In the genomic region with DNA sequence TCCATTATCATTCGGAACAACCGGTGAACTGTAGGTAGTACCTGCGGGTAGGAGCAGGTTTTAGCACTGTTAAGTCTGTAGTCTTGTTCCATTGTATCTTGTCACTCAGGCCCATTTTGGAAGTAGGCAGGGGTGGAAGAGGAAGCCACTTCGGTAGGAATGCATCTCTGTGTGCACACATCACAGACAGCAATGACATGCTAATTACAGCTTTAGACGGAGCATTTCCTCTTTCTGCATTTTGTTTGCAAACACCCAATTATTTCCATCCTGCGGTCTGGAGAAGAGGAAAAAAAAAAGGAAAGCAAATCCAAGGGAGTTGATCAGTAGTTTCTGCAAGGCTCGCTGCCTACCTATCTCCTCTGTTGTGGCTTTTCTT, we compare ENCODE assay signal across 22 mouse cellular contexts.
DNase-seq lines count a peak whose midpoint lies in the region; ATAC-seq and TF ChIP-seq lines count a peak whose summit lies in the region.
"Had no signal": no experiment of that assay in that cellular context is flagged by ENCODE, and none has a peak within 500 bp of the region (broad histone marks: within the 10 kb centered on the region; RNA-seq: fewer than 3 reads in every experiment).

No protein-coding gene starts in this region.

- peaks cover 11% of the 10 kb centered on the region for H3K4me1 ChIP-seq in forebrain, embryonic 15.5 days
- no peaks in the 10 kb centered on the region; the same call in 1 of the 2 replicates for H3K4me1 ChIP-seq in forebrain, embryonic 12.5 days
- H3K4me1 ChIP-seq in lung, embryonic 15.5 days, result peaks cover 10% of the 10 kb centered on the region
- no peaks in the 10 kb centered on the region for H3K4me1 ChIP-seq in lung, adult 2 months (ENCODE audit: control insufficient read depth, insufficient read depth, low read length)
- H3K4me1 ChIP-seq: intestine, embryonic 15.5 days; liver, embryonic 12.5 days had no signal

- no peaks in the 10 kb centered on the region; the same call in 1 of the 2 replicates for H3K9me3 ChIP-seq in forebrain, embryonic 15.5 days
- H3K9me3 ChIP-seq in forebrain, embryonic 12.5 days, result no peaks in the 10 kb centered on the region
- H3K9me3 ChIP-seq in lung, embryonic 15.5 days, result no peaks in the 10 kb centered on the region
- H3K9me3 ChIP-seq: intestine, embryonic 15.5 days; limb, embryonic 12.5 days; liver, embryonic 12.5 days; neural tube, embryonic 15.5 days had no signal

- H3K27me3 ChIP-seq in forebrain, embryonic 15.5 days, result no peaks in the 10 kb centered on the region
- H3K27me3 ChIP-seq in forebrain, embryonic 12.5 days, result 0 out of 2 replicates have a peak, but pooled peaks cover 6% of the 10 kb centered on the region
- H3K27me3 ChIP-seq in lung, embryonic 15.5 days, result no peaks in the 10 kb centered on the region; the same call in 1 of the 2 replicates
- H3K27me3 ChIP-seq: heart, embryonic 13.5 days; intestine, embryonic 15.5 days; limb, embryonic 12.5 days; liver, embryonic 12.5 days; neural tube, embryonic 15.5 days had no signal

- H3K4me2 ChIP-seq in forebrain, embryonic 15.5 days (replicated peaks), result no peak overlapping the region
- no peak overlapping the region for H3K4me2 ChIP-seq in forebrain, embryonic 12.5 days
- H3K4me2 ChIP-seq in lung, embryonic 15.5 days, result no peak overlapping the region
- H3K4me2 ChIP-seq: heart, embryonic 13.5 days; intestine, embryonic 15.5 days; limb, embryonic 12.5 days; liver, embryonic 12.5 days; neural tube, embryonic 15.5 days had no signal

- no peak overlapping the region for H3K4me3 ChIP-seq in forebrain, embryonic 15.5 days
- H3K4me3 ChIP-seq in forebrain, embryonic 12.5 days (replicated peaks), result no peak overlapping the region
- H3K4me3 ChIP-seq in lung, embryonic 15.5 days, result no peak overlapping the region
- H3K4me3 ChIP-seq in lung, adult 2 months (replicated peaks; ENCODE audit: extremely low read depth, low read depth, low read length), result no peak overlapping the region
- H3K4me3 ChIP-seq: gastrocnemius, adult 2 months; heart, embryonic 13.5 days; intestine, embryonic 15.5 days; limb, embryonic 12.5 days; liver, embryonic 12.5 days; myocyte; neural tube, embryonic 15.5 days had no signal

- H3K36me3 ChIP-seq in forebrain, embryonic 15.5 days, result no peaks in the 10 kb centered on the region
- no peaks in the 10 kb centered on the region for H3K36me3 ChIP-seq in forebrain, embryonic 12.5 days (replicated peaks)
- H3K36me3 ChIP-seq in lung, embryonic 15.5 days, result no peaks in the 10 kb centered on the region
- H3K36me3 ChIP-seq: intestine, embryonic 15.5 days; liver, embryonic 12.5 days; neural tube, embryonic 15.5 days had no signal

- no peak for DNase-seq in lung, adult 2 months
- DNase-seq in Muller cell, postnatal 12 days (ENCODE audit: inconsistent ontology term), result peak; percentile 57
- DNase-seq in brain, embryonic 14.5 days (ENCODE audit: low read depth), result peak; percentile 60
- no peak for DNase-seq in urinary bladder, postnatal 10 days (ENCODE audit: low spot score)
- no peak for DNase-seq in thymus, postnatal 10 days (ENCODE audit: low spot score in 2 of 2)
- DNase-seq: adrenal gland, adult 8-10 months; B cell, adult 2 months; embryo, embryonic 11 days; gastrocnemius, adult 2 months; heart, postnatal 36 days; kidney, postnatal 4 days; lung, postnatal 36 days; spleen, adult 18-20 months had no signal

- WGBS in forebrain, embryonic 15.5 days, result 42% methylated on average over 7 of the region's 7 CpGs
- whole genome bisulfite sequencing in forebrain, embryonic 12.5 days, result 69% methylated on average over 7 of the region's 7 CpGs
- 66% methylated on average over 7 of the region's 7 CpGs for WGBS in lung, embryonic 15.5 days
- 71% methylated on average over 7 of the region's 7 CpGs for WGBS in lung, adult 2 months

- H3K27ac ChIP-seq in forebrain, embryonic 15.5 days (replicated peaks), result no peak overlapping the region
- H3K27ac ChIP-seq in forebrain, embryonic 12.5 days, result no peak overlapping the region
- no peak overlapping the region for H3K27ac ChIP-seq in lung, embryonic 15.5 days
- H3K27ac ChIP-seq: gastrocnemius, adult 2 months; heart, embryonic 13.5 days; intestine, embryonic 15.5 days; limb, embryonic 12.5 days; liver, embryonic 12.5 days; neural tube, embryonic 15.5 days had no signal

- no peak for TF ChIP-seq POLR2A in lung, adult 2 months (IDR thresholded peaks at IDR 0.05; ENCODE audit: borderline replicate concordance, extremely low read depth, low read depth, low read length)
- no peak for TF ChIP-seq POLR2A in brain, embryonic 14.5 days (IDR thresholded peaks at IDR 0.05; ENCODE audit: borderline replicate concordance, extremely low read depth, insufficient read depth, insufficient read length, poor library complexity, severe bottlenecking)

- peak; percentile 29; the same call in 1 of the 2 replicates for ATAC-seq in forebrain, embryonic 15.5 days (replicated peaks)
- ATAC-seq in forebrain, embryonic 12.5 days (ENCODE audit: low FRiP score), result no peak
- 0 out of 2 replicates have a peak, but pooled peaks have one; percentile 32 for ATAC-seq in lung, embryonic 15.5 days (ENCODE audit: borderline replicate concordance, extremely low read depth, low FRiP score, low TSS enrichment)
- ATAC-seq: intestine, embryonic 15.5 days; liver, embryonic 12.5 days had no signal

- no peak for TF ChIP-seq CTCF in lung, adult 2 months (IDR thresholded peaks at IDR 0.05; ENCODE audit: insufficient read depth, low read length)
- no peak for TF ChIP-seq CTCF in brain, embryonic 14.5 days (IDR thresholded peaks at IDR 0.05; ENCODE audit: borderline replicate concordance, extremely low read depth, insufficient read depth, insufficient read length)

- H3K9ac ChIP-seq in forebrain, embryonic 15.5 days (replicated peaks), result no peak overlapping the region
- no peak overlapping the region for H3K9ac ChIP-seq in forebrain, embryonic 12.5 days
- no peak overlapping the region for H3K9ac ChIP-seq in lung, embryonic 15.5 days
- H3K9ac ChIP-seq: heart, embryonic 13.5 days; intestine, embryonic 15.5 days; limb, embryonic 12.5 days; liver, embryonic 12.5 days; neural tube, embryonic 15.5 days had no signal

Comparison
In these comparisons a context has a peak if more than half of its experiments do, and no peak if none do; other contexts are left out.
1. DNase-seq: peak in Muller cell, postnatal 12 days (single experiment) and brain, embryonic 14.5 days (single experiment); none in lung, adult 2 months (single experiment), urinary bladder, postnatal 10 days (single experiment) and thymus, postnatal 10 days (0 of 2).